Mouse (Mus musculus) heart, embryonic 12.5 days (tissue): ENCODE results near the gene Tmc4. TPM values are rescaled to one million over a fixed set of nuclear protein-coding genes. Genes with fewer than 3 reads are reported as not detected.
"Not testable (repeated sequence)": the region's sequence is repeated elsewhere in the genome, so short reads cannot be mapped to it uniquely, and the experiment has no call there.

Experiments used
- ATAC-seq: fragments of 200-750 bp; cut with Nextera tagmentation; 2 replicates; pipeline ENCODE4 v1.8.0; 2017; ENCODE audit warnings: moderate TSS enrichment, moderate library complexity; ENCODE audit not compliant: insufficient number of reproducible peaks, low FRiP score
- H3K27ac ChIP-seq: fragments of 300-500 bp; sonication (generic); 2 replicates; pipeline ENCODE4 v1.5.1; 2016; ENCODE audit warnings: mild to moderate bottlenecking, moderate library complexity; ENCODE audit not compliant: poor library complexity, severe bottlenecking
- H3K27me3 ChIP-seq: fragments of 300-500 bp; sonication (generic); replicated peaks from 2 replicates; pipeline ENCODE4 v1.6.1; 2016; ENCODE audit warnings: mild to moderate bottlenecking, moderate library complexity
- H3K36me3 ChIP-seq: fragments of 300-500 bp; sonication (generic); 2 replicates; pipeline ENCODE4 v1.6.1; 2016; ENCODE audit warnings: mild to moderate bottlenecking, moderate library complexity
- H3K4me1 ChIP-seq: fragments of 300-500 bp; sonication (generic); replicated peaks from 2 replicates; pipeline ENCODE4 v1.6.1; 2016; ENCODE audit warnings: mild to moderate bottlenecking
- H3K4me2 ChIP-seq: fragments of 300-500 bp; sonication (generic); 2 replicates; pipeline ENCODE4 v1.6.1; 2016; ENCODE audit warnings: mild to moderate bottlenecking, moderate library complexity
- H3K4me3 ChIP-seq: fragments of 300-500 bp; sonication (generic); 2 replicates; pipeline ENCODE4 v1.5.1; 2016; ENCODE audit warnings: mild to moderate bottlenecking
- H3K9ac ChIP-seq: fragments of 300-500 bp; sonication (generic); 2 replicates; pipeline ENCODE4 v1.6.1; 2016; ENCODE audit warnings: mild to moderate bottlenecking, moderate library complexity
- H3K9me3 ChIP-seq: fragments of 300-500 bp; sonication (generic); replicated peaks from 2 replicates; pipeline ENCODE4 v1.6.1; 2016; ENCODE audit warnings: mild to moderate bottlenecking, moderate library complexity
- WGBS: fragments of 180-500 bp; shearing (Covaris S2); methylation state at CpG from one replicate; pipeline ENCODE4 v1.1.7; 2016; 5-methylcytosine and 5-hydroxymethylcytosine counted together
- polyA plus RNA-seq: library from polyadenylated mRNA; unstranded; fragments of >200 nt; fragmentation: Nextera tagmentation; extraction: Ambion mirVana; gene quantifications from 2 replicates; pipeline ENCODE4 v1.2.1, GENCODE M21; 2016

Gene Tmc4
- polyA plus RNA-seq = 4.4 and 4.6 TPM in 2 replicates

GRCm38 (mm10) chr7:3677342-3677741 lies at the start of gene Tmc4:
TSS of gene Tmc4 (minus strand) at chr7:3677553.
- H3K9ac ChIP-seq = no peak within 1 kb of the TSS
- H3K36me3 ChIP-seq = peaks cover 18% of the 10 kb centered on the region
- no peaks in the 10 kb centered on the region for H3K4me1 ChIP-seq
- H3K27ac ChIP-seq = no peak within 1 kb of the TSS
- WGBS = 56% methylated on average over 9 of the region's 9 CpGs
- H3K27me3 ChIP-seq = no peaks in the 10 kb centered on the region
- no peaks in the 10 kb centered on the region for H3K9me3 ChIP-seq
- ATAC-seq = no peak
- H3K4me3 ChIP-seq = no peak within 1 kb of the TSS
- no peak within 1 kb of the TSS for H3K4me2 ChIP-seq

GRCm38 (mm10) chr7:3725459-3725858 lies 48.1 kb upstream of the Tmc4 start:
- H3K4me1 ChIP-seq, H3K36me3 ChIP-seq, H3K9ac ChIP-seq, H3K27me3 ChIP-seq, H3K4me2 ChIP-seq, H3K27ac ChIP-seq, H3K4me3 ChIP-seq, H3K9me3 ChIP-seq, ATAC-seq: not testable (repeated sequence)

GRCm38 (mm10) chr7:3720268-3720667 lies 42.9 kb upstream of the Tmc4 start, which contains the start of gene Pirb:
TSS of gene Pirb (minus strand) at chr7:3720391.
- H3K9ac ChIP-seq, H3K4me1 ChIP-seq, ATAC-seq, H3K9me3 ChIP-seq, H3K4me3 ChIP-seq, H3K36me3 ChIP-seq, H3K27me3 ChIP-seq, H3K27ac ChIP-seq, H3K4me2 ChIP-seq: not testable (repeated sequence)
- WGBS = 36% methylated on average over 1 of the region's 3 CpGs

DNA sequence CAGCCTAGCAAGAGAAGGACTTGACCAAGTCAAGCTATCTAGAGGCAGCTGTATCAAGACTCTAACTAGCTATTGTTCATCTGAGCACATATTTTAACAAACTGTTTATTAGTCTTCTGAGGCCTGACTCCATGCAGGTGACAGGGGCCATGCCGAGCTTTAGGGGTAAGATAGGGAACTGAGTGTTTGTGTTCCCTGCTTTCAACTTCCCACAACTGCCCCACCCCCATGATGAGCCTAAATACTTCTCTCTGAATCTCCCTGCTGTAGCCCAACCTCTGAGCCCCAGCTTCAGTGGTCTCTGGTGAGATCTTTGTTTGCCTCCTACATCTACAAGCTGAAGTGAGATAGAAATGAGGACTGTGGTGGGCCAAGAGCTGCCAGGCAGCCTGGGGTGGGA lies 37.9 kb upstream of the Tmc4 start:
- Histone ChIP-seq H3K4me1 (no peaks in the 10 kb centered on the region), H3K9me3 (no peaks in the 10 kb centered on the region), H3K27ac (no peak overlapping the region), H3K36me3 (no peaks in the 10 kb centered on the region), H3K4me3 (no peak overlapping the region), H3K9ac (no peak overlapping the region), H3K27me3 (no peaks in the 10 kb centered on the region), H3K4me2 (no peak overlapping the region)
- ATAC-seq = no peak
- 48% methylated on average over 1 of the region's 1 CpGs for WGBS

GRCm38 (mm10) chr7:3712264-3712942 lies 35.0 kb upstream of the Tmc4 start:
- no peaks in the 10 kb centered on the region for H3K4me1 ChIP-seq
- H3K9me3 ChIP-seq = no peaks in the 10 kb centered on the region
- ATAC-seq = 0 out of 2 replicates have a peak, but pooled peaks have one; percentile 27
- H3K27me3 ChIP-seq = no peaks in the 10 kb centered on the region
- 32% methylated on average over 5 of the region's 5 CpGs for WGBS
- H3K27ac ChIP-seq = no peak overlapping the region
- peaks cover 8% of the 10 kb centered on the region for H3K36me3 ChIP-seq
- H3K9ac ChIP-seq = no peak overlapping the region
- H3K4me2 ChIP-seq = no peak overlapping the region
- no peak overlapping the region for H3K4me3 ChIP-seq

GRCm38 (mm10) chr7:3709000-3709399 lies 31.6 kb upstream of the Tmc4 start:
- H3K9me3 ChIP-seq = no peaks in the 10 kb centered on the region
- H3K27ac ChIP-seq = no peak overlapping the region
- H3K9ac ChIP-seq = no peak overlapping the region
- 87% methylated on average over 1 of the region's 1 CpGs for WGBS
- H3K4me1 ChIP-seq = peaks cover 20% of the 10 kb centered on the region
- H3K4me2 ChIP-seq = no peak overlapping the region
- ATAC-seq = no peak
- H3K36me3 ChIP-seq = peaks cover 34% of the 10 kb centered on the region
- H3K4me3 ChIP-seq = no peak overlapping the region
- no peaks in the 10 kb centered on the region for H3K27me3 ChIP-seq

- not testable (repeated sequence) for ATAC-seq
- WGBS = 40% methylated on average over 5 of the region's 5 CpGs
These were observed 31.2 kb upstream of the Tmc4 start for GRCm38 (mm10) chr7:3708447-3708980.

DNA sequence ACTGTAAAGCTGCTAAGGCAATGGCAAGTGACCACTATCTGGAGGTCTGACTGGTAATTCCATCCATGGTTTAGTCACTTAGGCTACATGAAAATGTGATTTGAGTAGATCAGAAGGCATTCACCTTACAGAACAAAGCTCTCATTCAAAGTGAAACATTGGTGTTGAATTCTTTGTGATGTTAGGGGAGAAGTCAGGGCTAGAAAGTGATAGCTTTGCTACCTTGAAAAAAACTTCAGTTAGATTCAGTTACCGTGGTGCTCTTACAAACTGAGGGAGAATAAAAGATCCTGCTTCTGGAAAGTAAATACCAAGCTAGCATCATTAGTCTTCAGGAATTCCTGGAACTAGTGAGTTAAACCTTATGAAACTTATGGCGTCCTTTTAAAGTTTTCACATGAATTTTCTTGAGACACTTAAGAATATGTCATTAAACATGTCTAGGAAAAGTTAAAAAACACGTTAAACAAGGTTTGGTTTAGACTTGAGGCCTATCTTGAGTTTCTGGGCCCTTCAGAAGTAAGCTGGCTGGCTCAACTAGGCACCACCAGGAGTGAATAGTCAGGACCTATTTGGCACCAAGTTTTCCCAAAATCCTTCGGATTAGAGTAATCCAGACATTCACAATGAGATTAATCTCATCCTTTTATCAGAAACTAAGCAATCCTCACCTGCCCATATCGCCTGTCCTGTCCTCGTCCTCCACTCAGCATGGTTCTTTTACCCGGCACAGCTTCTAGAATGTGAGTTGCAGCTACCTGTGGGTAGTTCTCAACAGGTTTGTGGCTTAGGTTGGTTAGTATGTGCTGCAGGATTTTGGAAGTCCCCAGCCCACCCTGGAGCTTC lies 30.4 kb upstream of the Tmc4 start:
- Histone ChIP-seq H3K27me3 (no peaks in the 10 kb centered on the region), H3K27ac (no peak overlapping the region), H3K9me3 (no peaks in the 10 kb centered on the region), H3K4me2 (no peak overlapping the region), H3K4me1 (peaks cover 20% of the 10 kb centered on the region), H3K4me3 (no peak overlapping the region), H3K9ac (no peak overlapping the region), H3K36me3 (peaks cover 34% of the 10 kb centered on the region)
- no peak for ATAC-seq
- 37% methylated on average over 7 of the region's 7 CpGs for WGBS

More at GRCm38 (mm10) chr7:3708447-3708980, 31.2 kb upstream of the Tmc4 start:
- not testable (repeated sequence) for H3K9ac ChIP-seq, H3K4me3 ChIP-seq, H3K4me2 ChIP-seq, H3K27me3 ChIP-seq, H3K27ac ChIP-seq, H3K9me3 ChIP-seq
- H3K36me3 ChIP-seq = peaks cover 34% of the 10 kb centered on the region
- peaks cover 20% of the 10 kb centered on the region for H3K4me1 ChIP-seq

DNA sequence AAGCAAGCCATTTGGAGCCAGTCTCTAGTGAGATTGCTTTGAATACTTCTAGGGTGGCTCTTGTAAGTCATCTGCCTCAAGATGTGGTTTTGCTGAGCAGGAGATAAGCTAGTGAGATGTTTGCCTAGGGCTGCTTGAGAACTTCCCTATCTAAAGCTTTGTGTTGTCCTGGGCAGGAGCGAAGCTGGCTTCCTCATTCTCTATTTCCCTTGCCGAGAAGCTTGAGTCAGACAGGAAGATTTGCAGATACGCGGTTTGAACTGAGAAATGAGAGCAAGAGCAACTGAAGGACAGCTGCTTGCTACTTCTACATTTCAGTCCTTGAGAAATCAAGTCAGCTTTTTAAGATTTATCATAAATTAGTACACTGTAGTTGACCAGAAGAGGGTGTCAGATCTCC lies 29.7 kb upstream of the Tmc4 start:
- no peaks in the 10 kb centered on the region for H3K9me3 ChIP-seq
- H3K27me3 ChIP-seq = no peaks in the 10 kb centered on the region
- peaks cover 20% of the 10 kb centered on the region for H3K4me1 ChIP-seq
- peak overlapping the region; percentile 40; the same call in 1 of the 2 replicates for H3K9ac ChIP-seq
- no peak overlapping the region for H3K4me3 ChIP-seq
- no peak overlapping the region for H3K27ac ChIP-seq
- H3K36me3 ChIP-seq = peaks cover 34% of the 10 kb centered on the region
- no peak overlapping the region for H3K4me2 ChIP-seq
- no peak for ATAC-seq
- WGBS = 50% methylated on average over 4 of the region's 4 CpGs

DNA sequence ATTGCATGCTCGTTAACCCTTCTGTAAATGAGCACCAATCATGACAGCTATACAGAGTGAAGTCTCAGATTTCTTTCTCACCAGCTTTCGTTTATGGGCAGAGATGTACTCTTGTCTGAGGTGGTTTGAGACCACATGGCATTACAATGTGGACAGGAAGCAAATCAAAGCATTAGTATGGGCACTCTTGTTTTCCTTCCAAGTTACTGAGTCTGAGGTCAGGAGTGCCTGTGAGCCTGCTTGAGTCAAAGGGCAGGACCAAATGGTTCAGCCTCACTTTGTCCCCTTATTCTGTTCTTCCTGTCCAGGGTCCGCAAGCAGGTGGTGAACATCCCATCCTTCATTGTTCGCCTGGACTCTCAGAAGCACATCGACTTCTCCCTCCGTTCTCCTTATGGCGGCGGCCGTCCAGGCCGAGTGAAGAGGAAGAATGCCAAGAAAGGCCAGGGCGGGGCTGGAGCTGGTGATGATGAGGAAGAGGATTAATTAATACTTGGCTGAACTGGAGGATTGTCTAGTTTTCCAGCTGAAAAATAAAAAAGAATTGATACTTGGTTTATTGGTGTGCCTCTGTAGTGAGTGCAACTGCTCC lies 29.1 kb upstream of the Tmc4 start:
- WGBS = 65% methylated on average over 11 of the region's 11 CpGs
- ATAC-seq = no peak
- Histone ChIP-seq H3K27me3 (no peaks in the 10 kb centered on the region), H3K9me3 (no peaks in the 10 kb centered on the region), H3K27ac (peak overlapping the region; percentile 31; the same call in 1 of the 2 replicates), H3K4me3 (peak overlapping the region; percentile 96), H3K4me1 (peaks cover 20% of the 10 kb centered on the region), H3K4me2 (peak overlapping the region; percentile 96), H3K36me3 (peaks cover 36% of the 10 kb centered on the region), H3K9ac (peak overlapping the region; percentile 93; the same call in 1 of the 2 replicates)

GRCm38 (mm10) chr7:3705911-3706310 lies 28.6 kb upstream of the Tmc4 start:
- Histone ChIP-seq H3K27ac (peak overlapping the region; percentile 31), H3K9ac (peak overlapping the region; percentile 93), H3K4me2 (peak overlapping the region; percentile 96), H3K36me3 (peaks cover 42% of the 10 kb centered on the region), H3K4me3 (peak overlapping the region; percentile 96), H3K27me3 (no peaks in the 10 kb centered on the region), H3K4me1 (peaks cover 20% of the 10 kb centered on the region), H3K9me3 (no peaks in the 10 kb centered on the region)
- ATAC-seq = no peak
- WGBS = 38% methylated on average over 6 of the region's 6 CpGs
